Mouse (Mus musculus) neutrophil, adult 5-6 weeks (primary cell): Measurements from ENCODE around the gene Atxn2l. TPM values are rescaled to one million over a fixed set of nuclear protein-coding genes. Genes with fewer than 3 reads are reported as not detected.

Source experiments
- ATAC-seq: fragments of 151-379, 151-347 bp; 2 replicates; pipeline ENCODE4 v1.8.0; 2017; ENCODE audit warnings: mild to moderate bottlenecking, moderate TSS enrichment; ENCODE audit not compliant: insufficient number of reproducible peaks, poor library complexity, low FRiP score, severe bottlenecking; ENCODE audit errors: extremely low read depth
- total RNA-seq: library from RNA; stranded (forward); fragments of 200-1000 nt; gene quantifications from 2 replicates; pipeline ENCODE4 v1.2.3, GENCODE M21; 2017

The Atxn2l gene
- total RNA-seq, 1 experiment from 2014 or later, result 87.3 TPM

DNA sequence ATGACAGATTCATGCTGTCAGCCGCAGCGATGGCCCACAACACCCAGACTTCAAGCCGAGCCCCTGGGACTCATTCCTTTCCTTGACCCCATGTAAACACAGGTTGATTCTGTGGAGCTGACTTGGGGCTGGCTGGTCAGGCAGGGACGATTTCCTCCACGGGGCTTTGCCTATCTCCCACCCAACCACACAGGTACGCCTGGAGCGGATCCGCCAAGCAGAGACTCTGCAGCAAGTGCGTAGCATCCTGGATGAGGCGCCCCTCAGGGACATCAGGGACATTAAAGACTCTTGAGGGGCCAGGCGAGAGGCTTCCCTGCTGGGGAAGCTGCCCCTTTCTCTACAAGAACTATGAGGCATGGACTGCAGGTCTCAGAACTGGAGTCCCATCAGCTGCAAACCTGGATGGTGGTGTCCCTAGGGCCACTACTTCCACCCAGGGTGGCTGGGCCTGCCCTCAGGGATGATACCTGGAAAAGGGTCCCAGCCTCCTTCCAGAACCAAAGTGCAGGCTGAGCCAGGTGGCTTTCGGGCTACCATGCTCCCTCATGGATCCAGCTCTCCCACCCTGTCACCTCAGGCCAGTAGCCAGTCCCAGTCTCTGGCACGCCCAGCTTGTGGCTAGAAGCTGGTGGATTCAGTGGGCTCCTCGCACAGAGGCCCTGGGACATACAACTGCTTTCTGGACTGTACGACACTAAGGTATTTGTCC, 58.0 kb downstream of the Atxn2l start:
- no peak for ATAC-seq

DNA sequence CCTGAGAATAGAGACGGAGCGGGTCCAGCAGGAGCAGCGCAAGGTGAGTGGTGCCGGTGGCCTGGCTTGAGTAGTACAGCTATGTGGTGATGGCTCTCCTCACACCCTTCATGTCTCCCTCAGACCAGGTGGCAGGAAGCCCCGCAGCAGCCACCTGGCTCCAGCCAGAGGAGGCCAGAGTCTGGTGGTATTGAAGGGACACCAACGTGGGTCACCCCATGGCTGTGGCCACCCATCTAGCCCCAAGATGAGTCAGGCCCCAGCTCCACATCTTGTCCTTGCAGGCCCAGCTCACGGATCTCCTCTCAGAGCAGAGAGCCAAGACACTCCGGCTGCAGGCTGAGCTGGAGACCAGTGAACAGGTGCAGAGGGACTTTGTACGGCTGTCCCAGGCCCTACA, 58.7 kb downstream of the Atxn2l start:
- no peak for ATAC-seq

DNA sequence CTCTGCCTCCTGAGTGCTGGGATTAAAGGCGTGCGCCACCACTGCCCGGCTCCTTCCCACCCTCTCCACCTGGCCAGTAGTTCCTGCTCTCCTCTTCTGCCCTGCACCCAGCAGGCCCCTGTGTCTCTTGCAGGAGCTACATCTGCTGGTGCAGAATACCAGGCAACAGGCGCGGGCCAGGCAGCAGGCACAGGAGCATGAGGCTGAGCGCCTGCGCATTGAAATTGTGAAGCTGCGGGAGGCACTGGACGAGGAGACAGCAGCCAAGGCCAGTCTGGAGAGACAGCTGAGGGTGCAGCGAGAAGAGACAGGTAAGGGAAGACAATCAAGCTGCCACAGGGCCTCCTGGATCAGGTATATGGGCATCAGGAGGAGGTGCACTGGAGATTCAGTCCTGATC, 59.2 kb downstream of the Atxn2l start:
- ATAC-seq, result no peak

Other genes starting within 250 kb of the Atxn2l start
- 99.1 and 109 TPM in 2 replicates for gene Sbk1, start 230.8 kb downstream of the Atxn2l start, total RNA-seq
- gene Lat, start 133.9 kb downstream of the Atxn2l start, total RNA-seq, result 31.4 and 34.8 TPM in 2 replicates
- gene Spns1, start 126.0 kb downstream of the Atxn2l start, total RNA-seq, result 14.8 and 16.5 TPM in 2 replicates
- gene Nfatc2ip, start 106.7 kb downstream of the Atxn2l start, total RNA-seq, result 13.9 and 14.1 TPM in 2 replicates
- 585 and 589 TPM in 2 replicates for gene Cd19, start 88.5 kb downstream of the Atxn2l start, total RNA-seq
- 117 and 130 TPM in 2 replicates for gene Rabep2, start 74.7 kb downstream of the Atxn2l start, total RNA-seq
- 0.37 and 1.6 TPM in 2 replicates for gene Atp2a1, start 40.3 kb downstream of the Atxn2l start, total RNA-seq
- gene Sh2b1, start 28.0 kb downstream of the Atxn2l start, total RNA-seq, result 30.0 and 34.0 TPM in 2 replicates
- gene Tufm, start 16.1 kb downstream of the Atxn2l start, total RNA-seq, result 33.6 and 38.4 TPM in 2 replicates
- 93.6 and 99.5 TPM in 2 replicates for gene Eif3c, start 63.0 kb upstream of the Atxn2l start, total RNA-seq
- gene Apobr, start 81.5 kb upstream of the Atxn2l start, total RNA-seq, result 90.5 and 117 TPM in 2 replicates
- 97.2 and 102 TPM in 2 replicates for gene Cln3, start 82.4 kb upstream of the Atxn2l start, total RNA-seq
- 0.86 and 1.4 TPM in 2 replicates for gene Il27, start 91.5 kb upstream of the Atxn2l start, total RNA-seq
- gene Nupr1, start 127.4 kb upstream of the Atxn2l start, total RNA-seq, result 6.9 and 9.5 TPM in 2 replicates
- gene Sgf29, start 145.9 kb upstream of the Atxn2l start, total RNA-seq, result 43.8 and 56.5 TPM in 2 replicates
- 0.93 and 1.1 TPM in 2 replicates for gene Sult1a1, start 173.0 kb upstream of the Atxn2l start, total RNA-seq
- gene Bola2, start 192.0 kb upstream of the Atxn2l start, total RNA-seq, result 27.4 and 28.0 TPM in 2 replicates
- gene Slx1b, start 192.3 kb upstream of the Atxn2l start, total RNA-seq, result 3.3 and 4.2 TPM in 2 replicates
- gene Coro1a, start 204.3 kb upstream of the Atxn2l start, total RNA-seq, result 1,403 and 1,487 TPM in 2 replicates